Mouse (Mus musculus): Measurements from ENCODE around the gene Arid3c. TPM values are rescaled to one million over a fixed set of nuclear protein-coding genes. Genes with fewer than 3 reads are reported as not detected.

Arid3c gene
- polyA plus RNA-seq, 1 experiment from 2014 or later: 1.4 TPM

GRCm38 (mm10) chr4:41678863-41679262 lies 52.1 kb downstream of the Arid3c start:
- peaks cover 48% of the 10 kb centered on the region for H3K27me3 ChIP-seq (ENCODE audit: poor library complexity, severe bottlenecking)
- DNase-seq (ENCODE audit: extremely low spot score, low spot score): no peak
- H3K36me3 ChIP-seq (replicated peaks): peaks cover 74% of the 10 kb centered on the region
- peaks cover 92% of the 10 kb centered on the region for H3K4me1 ChIP-seq
- peak overlapping the region; percentile 76 for H3K27ac ChIP-seq
- WGBS: 83% methylated on average over 6 of the region's 6 CpGs
- no peaks in the 10 kb centered on the region for H3K9me3 ChIP-seq
- no peak overlapping the region for H3K4me3 ChIP-seq

GRCm38 (mm10) chr4:41677006-41677629 lies 53.8 kb downstream of the Arid3c start:
- Histone ChIP-seq H3K27ac (peak overlapping the region; percentile 77), H3K4me1 (peaks cover 97% of the 10 kb centered on the region), H3K4me3 (no peak overlapping the region; the same call in 1 of the 2 replicates), H3K27me3 (ENCODE audit: poor library complexity, severe bottlenecking) (peaks cover 56% of the 10 kb centered on the region), H3K9me3 (no peaks in the 10 kb centered on the region), H3K36me3 (replicated peaks) (peaks cover 80% of the 10 kb centered on the region)
- 50% methylated on average over 13 of the region's 13 CpGs for WGBS
- DNase-seq (ENCODE audit: extremely low spot score, low spot score): no peak

- Histone ChIP-seq H3K9me3 (no peaks in the 10 kb centered on the region), H3K27ac (peak overlapping the region; percentile 77), H3K36me3 (replicated peaks) (peaks cover 80% of the 10 kb centered on the region), H3K27me3 (ENCODE audit: poor library complexity, severe bottlenecking) (peaks cover 52% of the 10 kb centered on the region), H3K4me1 (peaks cover 99% of the 10 kb centered on the region), H3K4me3 (no peak overlapping the region)
- WGBS: 76% methylated on average over 17 of the region's 17 CpGs
- no peak for DNase-seq (ENCODE audit: extremely low spot score, low spot score)
Observed at GRCm38 (mm10) chr4:41676248-41677005, 54.5 kb downstream of the Arid3c start.

Other genes with a start within 250 kb of the Arid3c start
- 6.3 and 7.1 TPM in 2 replicates for gene AI464131, start 228.1 kb downstream of the Arid3c start, polyA plus RNA-seq (2016; fragmentation: Nextera tagmentation; extraction: Ambion mirVana)
- gene 1110017D15Rik, start 213.8 kb downstream of the Arid3c start, polyA plus RNA-seq (2016; fragmentation: Nextera tagmentation; extraction: Ambion mirVana): 3.8 and 6.1 TPM in 2 replicates
- gene Fam219a, start 161.6 kb downstream of the Arid3c start, polyA plus RNA-seq (2016; fragmentation: Nextera tagmentation; extraction: Ambion mirVana): 1.8 and 3.3 TPM in 2 replicates
- gene Dnaic1, start 161.4 kb downstream of the Arid3c start, polyA plus RNA-seq (2016; fragmentation: Nextera tagmentation; extraction: Ambion mirVana): 1.1 and 1.5 TPM in 2 replicates
- gene Enho, start 90.8 kb downstream of the Arid3c start, polyA plus RNA-seq (2016; fragmentation: Nextera tagmentation; extraction: Ambion mirVana): 19.7 and 21.3 TPM in 2 replicates
- gene Cntfr, start 34.1 kb downstream of the Arid3c start, polyA plus RNA-seq (2016; fragmentation: Nextera tagmentation; extraction: Ambion mirVana): 19.4 and 21.9 TPM in 2 replicates
- gene Il11ra1, start 31.2 kb downstream of the Arid3c start, polyA plus RNA-seq (2016; fragmentation: Nextera tagmentation; extraction: Ambion mirVana): 82.0 and 90.0 TPM in 2 replicates
- 97.3 and 98.1 TPM in 2 replicates for gene Rpp25l, start 17.6 kb downstream of the Arid3c start, polyA plus RNA-seq (2016; fragmentation: Nextera tagmentation; extraction: Ambion mirVana)
- 141 and 142 TPM in 2 replicates for gene Dctn3, start 8.0 kb downstream of the Arid3c start, polyA plus RNA-seq (2016; fragmentation: Nextera tagmentation; extraction: Ambion mirVana)
- gene Galt, start 24.1 kb upstream of the Arid3c start, polyA plus RNA-seq (2016; fragmentation: Nextera tagmentation; extraction: Ambion mirVana): 23.6 and 23.7 TPM in 2 replicates
- gene Sigmar1, start 25.0 kb upstream of the Arid3c start, polyA plus RNA-seq (2016; fragmentation: Nextera tagmentation; extraction: Ambion mirVana): 102 and 103 TPM in 2 replicates
- 45.5 and 50.9 TPM in 2 replicates for gene Ccl27a, start 43.1 kb upstream of the Arid3c start, polyA plus RNA-seq (2016; fragmentation: Nextera tagmentation; extraction: Ambion mirVana)
- gene Gm21541, start 172.5 kb upstream of the Arid3c start, polyA plus RNA-seq (2016; fragmentation: Nextera tagmentation; extraction: Ambion mirVana): not detected in 2 replicates
- gene Gm20878, start 210.4 kb upstream of the Arid3c start, polyA plus RNA-seq (2016; fragmentation: Nextera tagmentation; extraction: Ambion mirVana): 1.6 and 2.3 TPM in 2 replicates
- not detected in 2 replicates for gene Fam205a4, start 234.9 kb upstream of the Arid3c start, polyA plus RNA-seq (2016; fragmentation: Nextera tagmentation; extraction: Ambion mirVana)

Measured in forebrain, embryonic 10.5 days (tissue).